Mouse (Mus musculus) 3134 (cell line): ENCODE results near the gene Trim3.

ENCODE experiments used
- DNase-seq: peaks from one replicate; pipeline ENCODE4 v3.0.0-alpha.2; 2011; ENCODE audit warnings: low spot score; ENCODE audit not compliant: insufficient read length; ENCODE audit errors: extremely low read depth

The Trim3 gene

GRCm38 (mm10) chr7:105614400-105614799, 19.0 kb downstream of the Trim3 start:
- peak; percentile 33 for DNase-seq

- no peak for DNase-seq
Observed at GRCm38 (mm10) chr7:105611767-105612166, 21.6 kb downstream of the Trim3 start.

- DNase-seq: no peak
Observed at GRCm38 (mm10) chr7:105608467-105608866, 24.9 kb downstream of the Trim3 start.

- no peak for DNase-seq
Observed at GRCm38 (mm10) chr7:105602860-105603623, 30.3 kb downstream of the Trim3 start.

GRCm38 (mm10) chr7:105590097-105590496, 43.3 kb downstream of the Trim3 start:
- DNase-seq: no peak

GRCm38 (mm10) chr7:105588325-105588912, 45.0 kb downstream of the Trim3 start:
- DNase-seq: no peak

- DNase-seq: no peak
Observed at GRCm38 (mm10) chr7:105581959-105582358, 51.4 kb downstream of the Trim3 start.

- DNase-seq: peak; percentile 88
Observed at GRCm38 (mm10) chr7:105581094-105581703, 52.2 kb downstream of the Trim3 start, which contains the start of gene Apbb1. Gene Apbb1 (minus strand): TSS chr7:105581653.

- no peak for DNase-seq
Observed at GRCm38 (mm10) chr7:105580627-105581089, 52.7 kb downstream of the Trim3 start.

- no peak for DNase-seq
Observed at GRCm38 (mm10) chr7:105578481-105578880, 54.9 kb downstream of the Trim3 start.

- DNase-seq: no peak
Observed at GRCm38 (mm10) chr7:105577377-105577871, 55.9 kb downstream of the Trim3 start.

- no peak for DNase-seq
Observed at GRCm38 (mm10) chr7:105576166-105576748, 57.1 kb downstream of the Trim3 start.

- no peak for DNase-seq
Observed at GRCm38 (mm10) chr7:105574537-105574936, 58.8 kb downstream of the Trim3 start.

- no peak for DNase-seq
Observed at GRCm38 (mm10) chr7:105572949-105573348, 60.4 kb downstream of the Trim3 start.

GRCm38 (mm10) chr7:105570756-105571155, 62.6 kb downstream of the Trim3 start:
- no peak for DNase-seq

GRCm38 (mm10) chr7:105569512-105570496, 63.6 kb downstream of the Trim3 start:
- no peak for DNase-seq

GRCm38 (mm10) chr7:105568988-105569471, 64.3 kb downstream of the Trim3 start:
- DNase-seq: no peak

GRCm38 (mm10) chr7:105568583-105568982, 64.8 kb downstream of the Trim3 start:
- DNase-seq: no peak

GRCm38 (mm10) chr7:105565071-105565836, 68.1 kb downstream of the Trim3 start:
- DNase-seq: no peak
